ENCODE assay signal across 8 mouse cellular contexts in the genomic region with DNA sequence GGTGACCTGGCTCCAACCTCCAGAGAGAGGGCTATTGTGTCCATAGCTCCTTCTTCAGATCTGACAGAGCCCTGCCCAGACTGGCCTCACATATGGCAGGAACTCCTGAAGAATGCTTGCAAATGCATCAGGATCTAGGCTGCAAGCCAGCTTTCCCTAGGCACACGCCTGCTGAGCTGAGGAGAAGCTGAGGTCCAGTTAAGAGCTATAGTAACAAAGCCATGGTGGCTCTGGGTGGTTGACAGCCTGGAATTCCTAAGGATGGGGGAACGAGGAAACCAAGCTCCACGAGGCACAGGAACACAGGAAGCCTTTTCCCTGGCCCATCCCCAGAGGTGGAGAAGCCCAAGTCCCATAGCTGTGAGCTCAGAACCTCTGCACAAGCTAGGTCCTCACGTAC. TPM values are rescaled to one million over a fixed set of nuclear protein-coding genes. Genes with fewer than 3 reads are reported as not detected.
A peak's percentile ranks its signal among the peaks of the same experiment; 100 is the strongest.
DNase-seq lines count a peak whose midpoint lies in the region; ATAC-seq lines count a peak whose summit lies in the region.

No protein-coding gene starts in this region.

- H3K4me3 ChIP-seq in forebrain, embryonic 14.5 days (ENCODE audit: low read depth, low read length) = no peak overlapping the region
- H3K4me3 ChIP-seq in limb, embryonic 10.5 days = no peak overlapping the region

- no peaks in the 10 kb centered on the region for H3K9me3 ChIP-seq in forebrain, embryonic 14.5 days (replicated peaks; ENCODE audit: control insufficient read depth, low read length)
- H3K9me3 ChIP-seq in limb, embryonic 10.5 days (replicated peaks) = no peaks in the 10 kb centered on the region

- H3K36me3 ChIP-seq in forebrain, embryonic 14.5 days (ENCODE audit: control insufficient read depth, insufficient read depth, low read length) = peaks cover 14% of the 10 kb centered on the region
- peaks cover 43% of the 10 kb centered on the region for H3K36me3 ChIP-seq in limb, embryonic 10.5 days

- H3K4me2 ChIP-seq in forebrain, embryonic 14.5 days (ENCODE audit: low read length) = no peak overlapping the region

- WGBS in forebrain, embryonic 14.5 days = 36% methylated on average over 4 of the region's 4 CpGs
- WGBS in limb, embryonic 10.5 days = 36% methylated on average over 4 of the region's 4 CpGs

- H3K27me3 ChIP-seq in forebrain, embryonic 14.5 days (replicated peaks; ENCODE audit: control insufficient read depth, insufficient read depth, low read length) = no peaks in the 10 kb centered on the region
- H3K27me3 ChIP-seq in limb, embryonic 10.5 days (ENCODE audit: low read depth, poor library complexity, severe bottlenecking) = no peaks in the 10 kb centered on the region

- no peak overlapping the region for H3K9ac ChIP-seq in forebrain, embryonic 14.5 days (ENCODE audit: low read length)

- peaks cover 6% of the 10 kb centered on the region; the same call in 1 of the 2 replicates for H3K4me1 ChIP-seq in forebrain, embryonic 14.5 days (ENCODE audit: control insufficient read depth, insufficient read depth, low read length)
- H3K4me1 ChIP-seq in limb, embryonic 10.5 days = peaks cover 45% of the 10 kb centered on the region

- H3K27ac ChIP-seq in forebrain, embryonic 14.5 days (ENCODE audit: low read depth, low read length) = peak overlapping the region; percentile 48; the same call in 1 of the 2 replicates
- H3K27ac ChIP-seq in limb, embryonic 10.5 days = peak overlapping the region; percentile 37

- DNase-seq in cerebellum, adult 11 months = no peak
- DNase-seq in 3134 (ENCODE audit: extremely low read depth, insufficient read length, low spot score) = peak; percentile 66
- peak; percentile 53 for DNase-seq in forebrain, embryonic 14.5 days (ENCODE audit: low spot score)
- no peak for DNase-seq in limb, embryonic 10.5 days (ENCODE audit: low spot score)
- DNase-seq in urinary bladder, postnatal 36 days (ENCODE audit: low spot score in 2 of 2) = no peak
- DNase-seq in layer of hippocampus, postnatal 10 days (ENCODE audit: low spot score in 2 of 2) = no peak
- no peak for DNase-seq in urinary bladder, postnatal 25 days (ENCODE audit: low spot score)

- ATAC-seq in cerebellum, adult (ENCODE audit: insufficient number of reproducible peaks, low FRiP score, low TSS enrichment) = peak; percentile 49
- ATAC-seq in forebrain, embryonic 14.5 days = peak; percentile 28; the same call in 1 of the 2 replicates

RNA-seq across cellular contexts. Expression of a gene that starts 10.6 kb away (rescaled TPM):
- polyA plus RNA-seq in forebrain, embryonic 14.5 days (2014; fragmentation: Nextera tagmentation; extraction: Ambion mirVana) = 30.6 and 32.4 TPM in 2 replicates
- polyA plus RNA-seq in limb, embryonic 10.5 days (2016; fragmentation: Nextera tagmentation; extraction: Ambion mirVana) = 22.7 and 23.5 TPM in 2 replicates
- total RNA-seq in layer of hippocampus, postnatal 10 days (2021) = 100 to 1,000 TPM in 1 of 2 experiments, 10 to 100 TPM in 1; 96.2 to 106 TPM

Comparison
In these comparisons a context has a peak if more than half of its experiments do, and no peak if none do; other contexts are left out.
1. DNase-seq: peak in 3134 (single experiment) and forebrain, embryonic 14.5 days (single experiment); none in cerebellum, adult 11 months (single experiment), limb, embryonic 10.5 days (single experiment), urinary bladder, postnatal 36 days (0 of 2), layer of hippocampus, postnatal 10 days (0 of 2) and urinary bladder, postnatal 25 days (single experiment).